Mouse (Mus musculus): Measurements from ENCODE around the gene Ifi213. TPM values are rescaled to one million over a fixed set of nuclear protein-coding genes. Genes with fewer than 3 reads are reported as not detected.
A peak's percentile ranks its signal among the peaks of the same experiment; 100 is the strongest.
"Not testable (repeated sequence)": the region's sequence is repeated elsewhere in the genome, so short reads cannot be mapped to it uniquely, and the experiment has no call there.

The Ifi213 gene
- polyA plus RNA-seq (2017; shearing (Covaris generic)): 10 to 100 TPM; 54.7 to 61.9 (median 56.4) TPM

DNA sequence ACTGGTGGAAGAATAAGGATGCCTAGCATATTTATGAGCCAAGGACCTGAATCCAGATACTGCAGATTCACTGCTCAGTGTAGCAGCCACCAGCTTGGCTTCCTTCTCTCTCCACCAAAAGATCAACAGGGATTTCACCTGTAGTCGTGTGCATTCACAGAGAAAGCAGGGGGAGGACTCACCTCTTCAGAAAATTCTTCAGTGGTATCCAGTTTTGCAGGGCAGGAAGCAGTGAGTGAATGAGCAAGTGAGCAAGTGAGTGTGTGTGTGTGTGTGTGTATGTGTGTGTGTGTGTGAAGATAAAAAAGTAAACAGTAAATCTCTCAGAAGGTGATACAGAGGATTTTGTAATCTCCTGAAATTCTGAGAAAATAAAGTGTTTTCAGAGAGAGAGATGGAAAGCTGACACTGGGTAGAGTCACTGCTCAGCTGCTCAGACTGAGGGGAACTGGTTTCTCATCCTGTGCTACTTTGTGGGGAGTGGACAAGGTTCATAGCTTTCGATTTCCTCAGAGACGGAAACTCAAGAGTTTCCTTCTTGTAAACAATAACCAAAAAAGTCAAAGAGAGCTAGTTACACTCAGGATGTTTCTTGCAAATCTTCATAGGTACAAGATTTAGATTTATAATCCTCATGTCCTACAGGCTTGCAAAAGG, at the start of gene Ifi213:
TSS of gene Ifi213 (minus strand) at position 437 of the 657 bp plus-strand sequence.
- ATAC-seq: peak; percentile 91

DNA sequence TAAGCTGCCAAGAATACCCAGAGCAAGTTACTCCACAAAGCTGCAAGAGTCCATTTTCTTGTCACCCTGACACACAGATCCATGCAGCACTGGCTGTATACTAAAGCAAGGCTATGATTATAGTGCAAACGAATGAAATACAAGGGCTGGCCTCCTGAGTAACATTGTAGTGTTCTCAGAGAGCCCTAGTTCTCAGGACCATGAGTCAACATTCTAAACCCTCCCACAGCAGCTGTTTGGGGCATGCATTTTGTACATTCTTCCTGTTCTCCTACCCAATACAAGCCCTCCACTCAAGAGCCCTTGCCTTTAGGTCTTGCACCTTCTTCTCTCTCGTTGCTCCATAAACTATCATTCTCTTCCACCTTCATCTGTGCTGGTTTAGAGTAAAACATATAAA, 46.3 kb upstream of the Ifi213 start:
- ATAC-seq: no peak

DNA sequence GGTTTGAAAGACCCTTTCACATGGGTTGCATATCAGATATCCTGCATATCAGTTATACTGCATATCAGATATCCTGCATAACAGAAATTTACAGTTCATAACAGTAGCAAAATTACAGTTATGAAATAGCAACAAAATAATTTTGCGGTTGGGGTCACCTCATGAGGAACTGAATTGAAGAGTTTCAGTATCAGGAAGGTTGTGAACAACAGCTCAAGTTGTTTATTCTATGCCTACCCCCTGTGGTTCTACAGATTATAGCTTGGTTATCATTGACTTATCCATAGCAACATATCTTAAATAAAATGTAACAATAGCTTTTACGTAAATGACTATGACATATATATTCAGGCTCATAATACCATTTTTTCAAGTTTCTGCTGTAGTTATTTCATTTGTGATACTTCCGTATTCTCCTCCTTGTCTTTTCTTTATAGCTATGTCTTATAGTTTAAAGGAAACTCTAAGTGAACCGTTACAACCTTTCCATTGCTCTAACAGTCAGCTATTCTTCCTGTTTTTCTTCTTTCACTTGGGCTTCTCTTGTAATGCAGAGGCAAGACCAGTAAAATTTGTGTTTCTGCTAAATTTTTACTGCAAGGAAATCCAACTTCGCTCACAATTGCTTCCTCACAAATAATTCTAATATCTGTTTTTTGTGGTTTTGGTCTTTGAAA, 35.0 kb upstream of the Ifi213 start:
- no peak for ATAC-seq

DNA sequence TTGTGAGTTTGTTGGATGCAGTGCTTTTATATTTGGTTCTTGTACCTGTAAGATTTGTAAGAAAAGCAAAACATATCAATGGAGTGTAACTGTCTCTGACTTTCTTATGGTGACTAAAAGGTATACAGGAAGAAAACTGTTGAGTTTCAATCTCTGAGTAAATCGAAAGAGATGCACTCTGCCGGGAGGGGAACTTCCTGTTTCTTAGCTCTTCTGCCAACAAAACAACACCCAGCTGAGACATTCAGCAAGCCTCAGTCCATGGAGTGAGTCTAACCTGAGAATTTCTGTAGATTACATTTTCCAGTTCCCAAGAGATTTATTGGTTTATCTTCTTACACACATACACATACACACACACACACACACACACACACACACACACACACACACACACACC, 31.5 kb upstream of the Ifi213 start, which contains the start of gene Ifi209:
TSS of gene Ifi209 (plus strand) at position 296 of the 400 bp plus-strand sequence.
- peak; percentile 83 for ATAC-seq

DNA sequence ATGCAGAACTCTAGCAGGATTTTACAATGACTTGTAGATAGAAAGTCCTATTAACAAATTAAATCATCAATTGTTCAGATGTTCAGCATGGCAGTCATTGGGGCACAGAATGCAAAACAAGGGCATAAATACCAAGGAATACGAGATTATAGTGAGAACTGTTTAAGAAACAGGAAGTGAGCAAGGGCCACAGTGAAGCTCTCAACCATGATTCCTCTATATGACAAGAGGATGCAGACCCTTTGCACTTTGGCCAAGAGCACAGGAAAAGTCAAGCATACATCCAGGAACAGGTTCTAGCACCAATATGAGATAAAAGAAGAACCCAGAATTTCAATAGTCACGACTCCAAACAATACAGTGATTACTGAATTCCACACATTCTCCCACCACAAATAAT, 27.6 kb upstream of the Ifi213 start:
- no peak for ATAC-seq

DNA sequence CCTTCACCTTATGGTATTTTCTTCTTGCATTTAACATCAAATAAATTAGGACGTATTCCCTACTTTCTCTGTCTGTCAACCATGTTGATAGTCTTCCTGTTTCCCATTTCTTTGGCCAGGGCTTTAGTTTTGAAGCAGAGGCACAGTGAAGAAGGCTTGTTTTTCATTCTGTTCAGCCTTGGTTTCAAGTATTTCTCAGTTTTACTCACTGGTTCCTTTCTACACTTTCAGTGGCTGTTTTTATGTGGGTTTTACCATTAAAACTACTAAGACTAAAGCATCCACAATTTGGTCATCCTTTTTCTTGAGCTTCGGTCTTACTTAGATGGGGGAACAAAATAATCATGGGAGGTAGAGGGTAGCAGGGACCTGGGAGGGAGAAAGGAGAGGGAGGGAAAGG, 25.0 kb upstream of the Ifi213 start:
- ATAC-seq: peak; percentile 10

DNA sequence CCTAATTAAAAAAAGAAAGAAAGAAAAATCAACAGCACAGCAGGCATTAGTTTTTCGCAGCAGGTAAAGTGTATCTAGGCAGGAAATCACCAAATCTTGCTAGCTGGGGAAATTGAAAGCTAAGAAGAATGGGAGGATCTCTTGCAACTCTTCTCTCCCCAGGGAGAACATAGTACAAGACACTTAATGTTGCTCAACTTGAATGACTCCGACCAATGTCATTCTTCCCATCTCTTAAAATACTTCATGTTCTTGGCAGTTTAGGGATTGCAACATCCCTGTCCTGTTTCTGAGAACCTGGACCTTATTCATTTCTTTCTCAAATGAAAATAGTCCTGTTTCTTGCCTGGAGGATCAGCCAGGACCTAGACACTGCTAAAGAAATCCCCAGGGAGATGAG, 23.1 kb upstream of the Ifi213 start:
- ATAC-seq: not testable (repeated sequence)

DNA sequence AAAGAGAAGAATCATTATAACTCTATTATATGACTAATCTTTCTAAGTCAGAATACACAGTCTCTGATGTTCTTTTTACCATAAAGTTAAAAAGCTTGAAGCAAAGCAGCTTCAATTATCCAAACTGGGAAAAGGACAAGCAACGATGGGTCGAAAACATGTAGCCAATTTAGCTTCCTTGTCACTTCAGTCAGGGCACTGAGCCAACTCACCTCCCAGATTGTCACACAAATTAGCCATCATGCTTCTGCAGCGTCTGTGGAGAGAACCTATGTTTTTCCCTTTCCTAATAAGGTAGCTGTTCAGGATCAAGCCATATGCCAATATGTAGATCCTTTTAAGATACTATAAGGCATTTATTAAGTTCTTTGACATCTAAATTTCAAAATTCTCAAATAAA, 11.2 kb upstream of the Ifi213 start:
- not testable (repeated sequence) for ATAC-seq

DNA sequence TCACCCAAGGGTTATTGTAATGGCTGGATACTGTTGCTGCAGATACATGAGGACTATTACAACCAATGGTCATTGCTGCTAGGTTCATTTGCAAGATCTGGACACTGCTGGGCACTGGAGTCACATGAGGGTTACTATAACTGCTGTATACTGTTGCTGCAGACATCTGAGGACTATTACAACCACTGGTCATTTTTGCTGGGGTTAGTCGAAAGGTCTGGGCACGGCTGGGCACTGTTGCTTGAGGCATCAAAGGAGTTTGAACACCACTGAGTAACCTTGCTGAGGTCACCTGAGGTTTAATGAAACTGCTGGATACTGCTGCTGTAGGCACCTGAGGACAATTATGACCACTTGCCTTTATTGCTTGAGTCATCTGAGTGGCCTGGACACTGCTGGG, 9.4 kb downstream of the Ifi213 start:
- ATAC-seq: not testable (repeated sequence)

DNA sequence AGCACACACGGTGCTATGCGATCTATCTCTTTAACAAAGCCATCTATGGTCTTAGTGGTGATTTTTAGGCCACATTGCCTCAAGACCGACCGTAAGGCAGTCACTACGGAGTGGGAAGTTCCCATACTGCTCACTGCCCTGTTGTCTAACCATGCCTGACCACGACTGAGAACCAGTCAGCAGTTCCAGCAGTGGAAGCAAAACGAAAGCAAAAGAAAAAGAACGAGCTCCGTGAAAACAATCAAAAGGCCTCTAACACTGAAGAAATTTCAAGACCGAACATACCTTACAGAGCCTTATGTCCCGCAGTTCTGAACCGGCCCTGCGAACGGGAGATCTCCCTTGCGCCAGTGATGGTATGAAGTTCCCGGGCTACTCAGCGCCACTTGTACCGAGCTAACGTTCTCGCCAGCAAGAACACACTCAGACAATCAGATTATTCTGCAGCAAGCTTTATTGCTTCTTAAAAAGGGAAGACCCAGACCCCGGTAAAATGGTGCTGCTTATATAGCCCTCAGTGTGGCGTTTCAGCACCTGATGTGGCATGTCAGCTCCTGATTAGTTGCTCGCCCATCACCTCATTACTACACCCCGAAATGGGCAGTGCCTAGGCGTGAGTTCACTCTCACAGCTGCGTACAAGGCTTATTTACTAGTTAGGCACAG, 19.0 kb downstream of the Ifi213 start:
- ATAC-seq: no peak

DNA sequence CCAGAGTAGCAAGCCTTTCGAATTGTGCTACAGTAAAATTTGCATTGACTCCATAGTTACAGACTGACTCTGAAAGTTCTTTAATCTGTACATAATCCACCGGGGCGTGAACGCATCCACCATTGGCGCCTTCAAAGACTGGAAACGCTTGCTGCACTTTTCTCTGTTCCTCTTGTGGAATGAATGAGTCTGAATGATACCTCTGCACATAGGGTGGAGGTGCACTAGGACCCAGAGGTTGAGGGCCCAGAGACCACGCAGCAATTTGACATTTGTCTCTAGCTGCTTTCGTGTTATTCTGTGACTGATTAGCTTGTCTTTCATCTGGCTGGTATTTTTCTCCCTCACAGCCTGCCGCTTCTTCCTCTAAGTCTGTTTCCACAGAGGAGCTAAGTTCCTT, 20.0 kb downstream of the Ifi213 start:
- no peak for ATAC-seq

DNA sequence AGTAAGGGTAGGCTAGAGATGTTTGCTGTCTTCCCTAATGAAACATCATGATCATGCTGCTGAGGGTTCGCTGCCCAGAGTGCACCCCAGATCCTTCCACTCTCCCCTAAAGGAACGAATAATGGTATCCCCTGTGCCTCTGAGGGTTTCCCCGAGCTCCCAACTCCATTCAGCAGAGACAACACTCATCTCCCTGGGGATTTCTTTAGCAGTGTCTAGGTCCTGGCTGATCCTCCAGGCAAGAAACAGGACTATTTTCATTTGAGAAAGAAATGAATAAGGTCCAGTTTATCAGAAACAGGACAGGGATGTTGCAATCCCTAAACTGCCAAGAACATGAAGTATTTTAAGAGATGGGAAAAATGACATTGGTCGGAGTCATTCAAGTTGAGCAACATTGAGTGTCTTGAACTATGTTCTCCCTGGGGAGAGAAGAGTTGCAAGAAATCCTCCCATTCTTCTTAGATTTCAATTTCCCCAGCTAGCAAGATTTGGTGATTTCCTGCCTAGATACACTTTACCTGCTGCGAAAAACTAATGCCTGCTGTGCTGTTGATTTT, 48.5 kb downstream of the Ifi213 start:
- ATAC-seq: not testable (repeated sequence)

DNA sequence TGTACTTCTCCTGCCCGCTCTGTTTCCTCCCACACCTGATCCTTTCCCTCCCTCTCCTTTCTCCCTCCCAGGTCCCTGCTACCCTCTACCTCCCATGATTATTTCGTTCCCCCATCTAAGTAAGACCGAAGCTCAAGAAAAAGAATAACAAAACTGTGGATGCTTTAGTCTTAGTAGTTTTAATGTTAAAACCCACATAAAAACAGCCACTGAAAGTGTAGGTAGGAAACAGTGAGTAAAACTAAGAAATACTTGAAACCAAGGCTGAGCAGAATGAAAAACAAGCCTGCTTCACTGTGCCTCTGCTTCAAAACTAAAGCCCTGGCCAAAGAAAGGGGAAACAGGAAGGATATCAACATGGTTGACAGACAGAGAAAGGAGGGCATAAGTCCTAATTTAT, 50.3 kb downstream of the Ifi213 start:
- ATAC-seq: peak; percentile 50

DNA sequence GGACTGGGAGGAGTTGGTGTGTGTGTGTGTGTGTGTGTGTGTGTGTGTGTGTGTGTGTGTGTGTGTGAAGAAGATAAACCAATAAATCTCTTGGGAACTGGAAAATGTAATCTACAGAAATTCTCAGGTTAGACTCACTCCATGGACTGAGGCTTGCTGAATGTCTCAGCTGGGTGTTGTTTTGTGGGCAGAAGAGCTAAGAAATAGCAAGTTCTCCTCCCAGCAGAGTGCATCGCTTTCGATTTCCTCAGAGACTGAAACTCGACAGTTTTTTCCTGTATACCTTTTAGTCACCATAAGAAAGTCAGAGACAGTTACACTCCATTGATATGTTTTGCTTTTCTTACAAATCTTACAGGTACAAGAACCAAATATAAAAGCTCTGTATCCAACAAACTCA, 63.3 kb downstream of the Ifi213 start, which contains the start of gene Ifi214:
TSS of gene Ifi214 (minus strand) at position 167 of the 400 bp plus-strand sequence.
- ATAC-seq: peak; percentile 74

DNA sequence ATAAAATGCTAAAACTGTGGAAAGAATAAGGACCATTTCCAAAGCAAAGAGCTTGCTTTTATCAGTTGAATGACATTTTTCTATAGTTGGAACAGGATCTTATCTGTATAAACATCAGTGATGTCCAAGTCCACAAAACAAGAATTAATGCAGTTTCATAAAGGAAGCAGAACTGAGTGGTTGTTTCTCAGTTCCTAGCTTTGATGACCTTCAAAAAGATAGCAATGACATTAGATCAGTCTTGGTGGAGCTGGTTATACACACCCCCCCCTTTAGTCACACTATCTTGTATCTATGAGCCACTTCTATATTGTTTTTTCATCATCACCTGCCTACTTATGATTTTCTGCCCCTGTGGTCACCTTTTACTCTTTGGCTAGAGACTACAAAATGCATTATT, 77.6 kb downstream of the Ifi213 start:
- no peak for ATAC-seq

Other genes starting within 250 kb of the Ifi213 start
- 10 to 100 TPM; 49.6 to 69.8 (median 61.1) TPM for gene Aim2, start 248.4 kb downstream of the Ifi213 start, polyA plus RNA-seq (2017; shearing (Covaris generic))
- under 1 TPM in 1 of 3 experiments, not detected in 2; 0.11 TPM for gene Cadm3, start 231.6 kb downstream of the Ifi213 start, polyA plus RNA-seq (2017; shearing (Covaris generic))
- 10 to 100 TPM; 57.4 to 70.4 (median 60.4) TPM for gene Ifi206, start 108.2 kb downstream of the Ifi213 start, polyA plus RNA-seq (2017; shearing (Covaris generic))
- gene Ifi214, start 63.3 kb downstream of the Ifi213 start, polyA plus RNA-seq (2017; shearing (Covaris generic)): 10 to 100 TPM; 19.8 to 28.9 (median 23.0) TPM
- gene Ifi209, start 31.6 kb upstream of the Ifi213 start, polyA plus RNA-seq (2017; shearing (Covaris generic)): 100 to 1,000 TPM; 164 to 254 (median 167) TPM
- gene Ifi208, start 74.4 kb upstream of the Ifi213 start, polyA plus RNA-seq (2017; shearing (Covaris generic)): 10 to 100 TPM; 52.2 to 73.3 (median 72.7) TPM
- gene Ifi207, start 142.5 kb upstream of the Ifi213 start, polyA plus RNA-seq (2017; shearing (Covaris generic)): under 1 TPM in 2 of 3 experiments, not detected in 1; 0.16 to 0.50 TPM
- gene Ifi204, start 167.7 kb upstream of the Ifi213 start, polyA plus RNA-seq (2017; shearing (Covaris generic)): 1 to 10 TPM in 1 of 3 experiments, under 1 TPM in 2; 0.38 to 3.6 (median 0.42) TPM